In the genomic region with DNA sequence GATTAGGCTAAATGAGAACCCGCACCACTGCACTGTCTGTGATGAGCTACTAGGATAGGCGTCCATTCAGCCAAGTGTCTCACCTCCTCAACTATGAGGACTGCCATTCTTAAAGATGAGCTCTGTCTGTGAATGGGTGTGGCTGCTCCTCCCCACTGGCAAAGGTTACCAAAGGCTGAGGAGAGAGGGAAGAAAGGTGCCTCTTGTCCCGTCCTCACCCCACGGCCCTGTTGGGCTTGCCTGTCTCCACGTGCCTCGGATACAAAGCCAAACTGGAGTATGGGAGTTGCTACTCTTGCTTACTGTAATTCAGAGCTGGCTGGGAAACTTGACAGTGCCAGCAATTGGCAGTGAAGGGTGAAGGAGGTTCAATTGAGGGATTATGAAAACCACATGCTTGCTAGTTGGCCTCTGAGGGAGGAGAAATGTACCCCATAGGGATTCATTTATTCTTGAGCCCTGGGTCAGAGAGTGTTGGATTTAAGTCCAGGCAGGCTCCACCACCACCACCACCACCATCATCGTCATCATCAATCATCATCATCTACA, we compare ENCODE assay signal across 14 mouse cellular contexts.
"Had no signal": no experiment of that assay in that cellular context is flagged by ENCODE, and none has a peak within 500 bp of the region (broad histone marks: within the 10 kb centered on the region; RNA-seq: fewer than 3 reads in every experiment).

No protein-coding gene starts in this region.

- H3K4me3 ChIP-seq: liver, embryonic 15.5 days; midbrain, embryonic 10.5 days; midbrain, embryonic 15.5 days; neural tube, embryonic 13.5 days had no signal

- H3K36me3 ChIP-seq: liver, embryonic 15.5 days; midbrain, embryonic 10.5 days; midbrain, embryonic 15.5 days; neural tube, embryonic 13.5 days had no signal

- H3K9me3 ChIP-seq: liver, embryonic 15.5 days; midbrain, embryonic 10.5 days; midbrain, embryonic 15.5 days; neural tube, embryonic 13.5 days had no signal

- DNase-seq: kidney, postnatal 14 days; left cerebral cortex, postnatal 4 days; lung, embryonic 14.5 days; lung, postnatal 10 days; lung, postnatal 4 days; retina, postnatal 1 day; right cerebral cortex, postnatal 4 days; spleen, adult 18-20 months; thymus, postnatal 36 days had no signal

- H3K27me3 ChIP-seq: liver, embryonic 15.5 days had no signal

- H3K4me1 ChIP-seq: liver, embryonic 15.5 days; midbrain, embryonic 10.5 days; midbrain, embryonic 15.5 days had no signal

- H3K4me2 ChIP-seq: liver, embryonic 11.5 days; liver, embryonic 15.5 days; lung, embryonic 14.5 days; midbrain, embryonic 15.5 days; neural tube, embryonic 13.5 days had no signal

- ATAC-seq: midbrain, embryonic 15.5 days had no signal

- H3K27ac ChIP-seq: liver, embryonic 15.5 days; midbrain, embryonic 10.5 days; midbrain, embryonic 15.5 days; neural tube, embryonic 13.5 days had no signal

- H3K9ac ChIP-seq: liver, embryonic 15.5 days; lung, embryonic 14.5 days; midbrain, embryonic 15.5 days; neural tube, embryonic 13.5 days had no signal
